Mouse (Mus musculus): Measurements from ENCODE around the gene Abhd17c. TPM values are rescaled to one million over a fixed set of nuclear protein-coding genes. Genes with fewer than 3 reads are reported as not detected.

The Abhd17c gene
- polyA plus RNA-seq, 1 experiment from 2014 or later, result 34.9 TPM

Other genes starting within 250 kb of the Abhd17c start
- gene Cemip, start 65.4 kb downstream of the Abhd17c start, polyA plus RNA-seq (2014; fragmentation: Nextera tagmentation; extraction: Ambion mirVana), result 1.1 TPM in 2 replicates

Data from embryonic facial prominence, embryonic 14.5 days (tissue).